Comparison of ENCODE assay signal across 19 mouse cellular contexts in the genomic region with DNA sequence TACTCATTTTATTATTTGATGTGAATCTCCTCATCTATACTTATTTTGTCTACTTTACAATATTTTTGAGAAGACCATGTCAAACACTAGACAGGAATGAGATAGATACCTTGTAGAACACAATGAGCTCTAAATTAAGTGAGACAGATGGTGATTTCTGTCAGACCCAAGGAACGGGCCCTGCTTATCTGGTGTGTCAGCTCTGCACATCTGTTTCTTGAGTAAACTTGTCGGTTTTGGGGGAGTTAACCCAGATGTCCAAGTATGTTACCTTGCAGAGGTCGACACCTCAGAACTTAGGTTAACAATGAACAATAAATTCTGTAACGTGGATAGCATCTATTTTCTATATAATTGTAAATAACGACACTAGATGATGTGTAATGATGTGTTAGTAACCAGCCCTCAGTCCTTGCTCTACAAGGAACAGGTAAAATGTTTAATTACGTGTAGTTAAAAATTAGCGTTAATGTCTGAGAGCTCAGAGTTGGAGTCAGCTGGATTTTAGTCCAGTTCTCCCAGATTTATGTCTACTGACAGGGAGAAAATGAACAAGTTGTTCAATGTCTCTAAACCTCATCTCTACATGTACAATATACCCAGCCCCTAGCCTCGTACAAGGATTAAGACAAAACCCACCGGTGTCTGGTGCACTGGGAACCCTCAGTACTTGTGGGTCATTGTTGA.
DNase-seq lines count a peak whose midpoint lies in the region; ATAC-seq and TF ChIP-seq lines count a peak whose summit lies in the region.
"Had no signal": no experiment of that assay in that cellular context is flagged by ENCODE, and none has a peak within 500 bp of the region (broad histone marks: within the 10 kb centered on the region; RNA-seq: fewer than 3 reads in every experiment).

No protein-coding gene starts in this region.

- H3K4me2 ChIP-seq in liver, embryonic 12.5 days: peak overlapping the region; percentile 73
- peak overlapping the region; percentile 40 for H3K4me2 ChIP-seq in liver, embryonic 16.5 days (ENCODE audit: low read depth, low read length)
- no peak overlapping the region for H3K4me2 ChIP-seq in forebrain, embryonic 11.5 days (ENCODE audit: low read depth, low read length, severe bottlenecking)
- H3K4me2 ChIP-seq: embryonic facial prominence, embryonic 12.5 days; heart, embryonic 13.5 days; hindbrain, embryonic 15.5 days had no signal

- H3K9ac ChIP-seq in liver, embryonic 12.5 days: peak overlapping the region; percentile 81
- H3K9ac ChIP-seq in liver, embryonic 16.5 days (ENCODE audit: low read depth, low read length): no peak overlapping the region
- H3K9ac ChIP-seq in forebrain, embryonic 11.5 days (ENCODE audit: low read length): no peak overlapping the region
- H3K9ac ChIP-seq: embryonic facial prominence, embryonic 12.5 days; heart, embryonic 13.5 days; hindbrain, embryonic 15.5 days had no signal

- TF ChIP-seq CTCF in bone marrow, adult 2 months (IDR thresholded peaks at IDR 0.05; ENCODE audit: control insufficient read depth, insufficient read depth, low read length): no peak

- 74% methylated on average over 9 of the region's 9 CpGs for WGBS in bone marrow, adult 2 months
- WGBS in liver, embryonic 12.5 days (ENCODE audit: insufficient replicate concordance): 51% methylated on average over 9 of the region's 9 CpGs
- WGBS in liver, embryonic 16.5 days (ENCODE audit: insufficient replicate concordance): 58% methylated on average over 9 of the region's 9 CpGs
- WGBS in forebrain, embryonic 11.5 days: 89% methylated on average over 9 of the region's 9 CpGs

- H3K9me3 ChIP-seq in liver, embryonic 12.5 days (replicated peaks): no peaks in the 10 kb centered on the region
- H3K9me3 ChIP-seq in liver, embryonic 16.5 days (replicated peaks; ENCODE audit: control insufficient read depth, low read length): no peaks in the 10 kb centered on the region
- no peaks in the 10 kb centered on the region for H3K9me3 ChIP-seq in forebrain, embryonic 11.5 days (ENCODE audit: control insufficient read depth, low read length)
- H3K9me3 ChIP-seq: embryonic facial prominence, embryonic 12.5 days; heart, embryonic 13.5 days; hindbrain, embryonic 15.5 days had no signal

- ATAC-seq in liver, embryonic 12.5 days: peak; percentile 11; the same call in 1 of the 2 replicates
- peak; percentile 20 for ATAC-seq in liver, embryonic 16.5 days (ENCODE audit: low read depth)
- no peak for ATAC-seq in forebrain, embryonic 11.5 days (replicated peaks; ENCODE audit: low FRiP score)
- ATAC-seq: forebrain, embryonic 14.5 days; Patski had no signal

- H3K4me3 ChIP-seq in bone marrow, adult 2 months (replicated peaks; ENCODE audit: control insufficient read depth, low read depth, low read length): no peak overlapping the region
- no peak overlapping the region for H3K4me3 ChIP-seq in liver, embryonic 12.5 days
- H3K4me3 ChIP-seq in liver, embryonic 16.5 days (ENCODE audit: low read depth, low read length): no peak overlapping the region
- H3K4me3 ChIP-seq in forebrain, embryonic 11.5 days (ENCODE audit: low read depth, low read length): no peak overlapping the region
- H3K4me3 ChIP-seq: embryonic facial prominence, embryonic 12.5 days; heart, embryonic 13.5 days; hindbrain, embryonic 15.5 days had no signal

- no peak for TF ChIP-seq POLR2A in bone marrow, adult 2 months (IDR thresholded peaks at IDR 0.05; ENCODE audit: borderline replicate concordance, control insufficient read depth, low read depth, low read length)

- peaks cover 10% of the 10 kb centered on the region for H3K4me1 ChIP-seq in bone marrow, adult 2 months (ENCODE audit: control insufficient read depth, insufficient read depth, low read length)
- peaks cover 89% of the 10 kb centered on the region for H3K4me1 ChIP-seq in liver, embryonic 12.5 days
- peaks cover 74% of the 10 kb centered on the region for H3K4me1 ChIP-seq in liver, embryonic 16.5 days (ENCODE audit: control insufficient read depth, low read depth, low read length)
- H3K4me1 ChIP-seq in forebrain, embryonic 11.5 days (replicated peaks; ENCODE audit: control insufficient read depth, insufficient read depth, low read length): no peaks in the 10 kb centered on the region
- H3K4me1 ChIP-seq: embryonic facial prominence, embryonic 12.5 days; hindbrain, embryonic 15.5 days had no signal

- no peaks in the 10 kb centered on the region for H3K27me3 ChIP-seq in liver, embryonic 12.5 days (replicated peaks)
- no peaks in the 10 kb centered on the region for H3K27me3 ChIP-seq in liver, embryonic 16.5 days (ENCODE audit: control insufficient read depth, insufficient read depth, low read depth, low read length)
- H3K27me3 ChIP-seq in forebrain, embryonic 11.5 days (ENCODE audit: control insufficient read depth, insufficient read depth, low read length): no peaks in the 10 kb centered on the region
- H3K27me3 ChIP-seq: embryonic facial prominence, embryonic 12.5 days; heart, embryonic 13.5 days; hindbrain, embryonic 15.5 days; Patski had no signal

- DNase-seq in kidney, adult 9 months: peak; percentile 66
- no peak for DNase-seq in kidney, postnatal 14 days
- DNase-seq in urinary bladder, postnatal 4 days (ENCODE audit: low spot score in 2 of 2): no peak
- no peak for DNase-seq in forebrain, embryonic 11.5 days (ENCODE audit: low spot score)
- DNase-seq in embryo, embryonic 11 days: no peak
- DNase-seq: adrenal gland, postnatal 14 days; cerebellum, adult 11 months; cerebellum, adult 9-10 months; gastrocnemius, postnatal 36 days; heart, adult 11 months; heart, postnatal 36 days had no signal

- H3K36me3 ChIP-seq in liver, embryonic 12.5 days: no peaks in the 10 kb centered on the region
- no peaks in the 10 kb centered on the region for H3K36me3 ChIP-seq in liver, embryonic 16.5 days (ENCODE audit: control insufficient read depth, insufficient read depth)
- H3K36me3 ChIP-seq in forebrain, embryonic 11.5 days (ENCODE audit: control insufficient read depth, insufficient read depth, low read length): no peaks in the 10 kb centered on the region
- H3K36me3 ChIP-seq: embryonic facial prominence, embryonic 12.5 days; heart, embryonic 13.5 days; hindbrain, embryonic 15.5 days had no signal

- peak overlapping the region; percentile 10; the same call in 1 of the 2 replicates for H3K27ac ChIP-seq in bone marrow, adult 2 months (ENCODE audit: control insufficient read depth, insufficient read depth, low read depth, low read length, poor library complexity)
- peak overlapping the region; percentile 98 for H3K27ac ChIP-seq in liver, embryonic 12.5 days
- peak overlapping the region; percentile 86 for H3K27ac ChIP-seq in liver, embryonic 16.5 days (ENCODE audit: low read length)
- no peak overlapping the region for H3K27ac ChIP-seq in forebrain, embryonic 11.5 days (ENCODE audit: low read depth, low read length)
- H3K27ac ChIP-seq: embryonic facial prominence, embryonic 12.5 days; heart, embryonic 13.5 days; hindbrain, embryonic 15.5 days had no signal
